Comparison of ENCODE assay signal across 8 mouse cellular contexts in the genomic region with DNA sequence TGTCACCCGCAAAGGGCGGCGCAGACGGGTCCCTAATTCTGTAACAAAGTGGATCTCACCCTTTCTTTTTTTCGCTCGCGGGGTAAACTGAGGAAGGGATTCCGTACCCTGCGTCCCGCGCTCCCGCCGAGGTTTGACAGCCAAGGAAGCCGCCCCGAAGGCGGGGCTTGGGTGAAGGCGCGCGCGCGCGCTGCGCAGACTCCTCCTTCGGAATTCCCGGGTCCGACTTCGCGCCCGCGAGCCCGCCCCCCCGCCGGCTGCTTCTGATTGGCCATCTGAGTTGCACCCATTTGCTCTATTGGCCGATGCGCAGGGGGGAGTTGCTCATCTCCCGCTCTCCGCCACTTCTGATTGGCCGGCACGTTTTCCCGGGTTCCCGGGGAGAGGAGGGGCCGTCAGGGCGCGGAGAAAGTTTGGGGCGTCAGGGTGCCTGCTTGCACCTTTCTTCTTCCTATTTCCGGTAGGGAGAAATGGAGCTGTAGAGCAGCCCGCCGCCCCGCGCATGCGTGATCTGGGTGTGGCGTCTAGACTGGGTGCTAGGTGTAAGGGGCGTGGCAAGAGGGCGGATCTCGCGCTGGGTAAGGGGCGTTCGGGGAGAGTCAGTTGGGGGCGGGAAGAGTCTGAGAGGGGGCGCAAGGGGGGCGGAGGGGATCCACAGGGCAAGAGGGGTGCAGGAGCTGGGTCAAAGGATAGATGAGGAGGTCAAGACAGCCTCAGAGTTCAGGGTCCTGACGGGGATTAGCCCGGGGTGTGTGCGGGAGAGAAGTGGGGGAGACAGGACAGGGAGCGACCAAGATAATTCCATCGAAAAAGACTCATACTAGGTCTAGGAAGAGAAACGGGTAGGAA. TPM values are rescaled to one million over a fixed set of nuclear protein-coding genes. Genes with fewer than 3 reads are reported as not detected.
DNase-seq lines count a peak whose midpoint lies in the region; ATAC-seq and TF ChIP-seq lines count a peak whose summit lies in the region.

TSS of gene Tcf19 (minus strand) at position 173 of the 849 bp plus-strand sequence.
TSS of gene Cchcr1 (plus strand) at position 449 of the 849 bp plus-strand sequence.

- peak within 1 kb of the TSS; percentile 63 for H3K9ac ChIP-seq in forebrain, embryonic 12.5 days
- peak within 1 kb of the TSS; percentile 64 for H3K9ac ChIP-seq in heart, postnatal 0 days (replicated peaks; ENCODE audit: low read depth, low read length)
- peak within 1 kb of the TSS; percentile 74 for H3K9ac ChIP-seq in liver, embryonic 16.5 days (ENCODE audit: low read depth, low read length)
- H3K9ac ChIP-seq in neural tube, embryonic 13.5 days, result peak within 1 kb of the TSS; percentile 67

- no peaks in the 10 kb centered on the region for H3K9me3 ChIP-seq in E14TG2a.4 (ENCODE audit: low read length)
- no peaks in the 10 kb centered on the region for H3K9me3 ChIP-seq in forebrain, embryonic 12.5 days
- no peaks in the 10 kb centered on the region for H3K9me3 ChIP-seq in heart, postnatal 0 days (replicated peaks; ENCODE audit: control insufficient read depth, low read length)
- no peaks in the 10 kb centered on the region for H3K9me3 ChIP-seq in liver, embryonic 16.5 days (replicated peaks; ENCODE audit: control insufficient read depth, low read length)
- no peaks in the 10 kb centered on the region for H3K9me3 ChIP-seq in neural tube, embryonic 13.5 days

- 0 out of 2 replicates have a peak, but pooled peaks cover 3% of the 10 kb centered on the region for H3K27me3 ChIP-seq in E14TG2a.4 (ENCODE audit: insufficient read depth, low read length)
- H3K27me3 ChIP-seq in forebrain, embryonic 12.5 days, result no peaks in the 10 kb centered on the region
- no peaks in the 10 kb centered on the region for H3K27me3 ChIP-seq in heart, postnatal 0 days (ENCODE audit: control insufficient read depth, insufficient read depth, low read length)
- H3K27me3 ChIP-seq in liver, embryonic 16.5 days (ENCODE audit: control insufficient read depth, insufficient read depth, low read depth, low read length), result no peaks in the 10 kb centered on the region
- H3K27me3 ChIP-seq in neural tube, embryonic 13.5 days, result peaks cover 8% of the 10 kb centered on the region; the same call in 1 of the 2 replicates
- no peaks in the 10 kb centered on the region for H3K27me3 ChIP-seq in testis, adult 2 months (ENCODE audit: control insufficient read depth, insufficient read depth, low read length)

- peak; percentile 49 for TF ChIP-seq POLR2A in testis, adult 2 months (IDR thresholded peaks at IDR 0.05; ENCODE audit: control insufficient read depth, low read depth, low read length)

- H3K4me3 ChIP-seq in E14TG2a.4 (replicated peaks; ENCODE audit: low read length), result peak within 1 kb of the TSS; percentile 82
- H3K4me3 ChIP-seq in forebrain, embryonic 12.5 days (replicated peaks), result peak within 1 kb of the TSS; percentile 56
- H3K4me3 ChIP-seq in heart, postnatal 0 days (ENCODE audit: low read depth, low read length), result peak within 1 kb of the TSS; percentile 64
- H3K4me3 ChIP-seq in liver, embryonic 16.5 days (ENCODE audit: low read depth, low read length), result peak within 1 kb of the TSS; percentile 81
- peak within 1 kb of the TSS; percentile 48 for H3K4me3 ChIP-seq in neural tube, embryonic 13.5 days
- H3K4me3 ChIP-seq in testis, adult 2 months (ENCODE audit: control insufficient read depth, low read depth, low read length), result peak within 1 kb of the TSS; percentile 90

- peaks cover 82% of the 10 kb centered on the region for H3K4me1 ChIP-seq in E14TG2a.4 (replicated peaks; ENCODE audit: low read depth, low read length)
- peaks cover 35% of the 10 kb centered on the region for H3K4me1 ChIP-seq in forebrain, embryonic 12.5 days
- peaks cover 21% of the 10 kb centered on the region for H3K4me1 ChIP-seq in heart, postnatal 0 days (ENCODE audit: control insufficient read depth, insufficient read depth)
- peaks cover 31% of the 10 kb centered on the region for H3K4me1 ChIP-seq in liver, embryonic 16.5 days (ENCODE audit: control insufficient read depth, low read depth, low read length)
- H3K4me1 ChIP-seq in neural tube, embryonic 13.5 days (replicated peaks), result peaks cover 31% of the 10 kb centered on the region
- peaks cover 8% of the 10 kb centered on the region for H3K4me1 ChIP-seq in testis, adult 2 months (ENCODE audit: control insufficient read depth, insufficient read depth, low read length)

- ATAC-seq in forebrain, embryonic 12.5 days (ENCODE audit: low FRiP score), result peak; percentile 94
- peak; percentile 94 for ATAC-seq in heart, postnatal 0 days (ENCODE audit: insufficient read depth, low read depth)
- peak; percentile 96 for ATAC-seq in liver, embryonic 16.5 days (ENCODE audit: low read depth)
- ATAC-seq in neural tube, embryonic 13.5 days (ENCODE audit: low read depth), result peak; percentile 95

- peaks cover 53% of the 10 kb centered on the region for H3K36me3 ChIP-seq in E14TG2a.4 (ENCODE audit: insufficient read depth, low read length)
- H3K36me3 ChIP-seq in forebrain, embryonic 12.5 days (replicated peaks), result peaks cover 19% of the 10 kb centered on the region
- peaks cover 12% of the 10 kb centered on the region; the same call in 1 of the 2 replicates for H3K36me3 ChIP-seq in heart, postnatal 0 days (replicated peaks; ENCODE audit: control insufficient read depth, insufficient read depth, low read length)
- peaks cover 17% of the 10 kb centered on the region for H3K36me3 ChIP-seq in liver, embryonic 16.5 days (ENCODE audit: control insufficient read depth, insufficient read depth)
- no peaks in the 10 kb centered on the region for H3K36me3 ChIP-seq in neural tube, embryonic 13.5 days
- no peaks in the 10 kb centered on the region for H3K36me3 ChIP-seq in testis, adult 2 months (ENCODE audit: control insufficient read depth, insufficient read depth, low read length)

- no peak for TF ChIP-seq CTCF in E14TG2a.4 (conservative IDR thresholded peaks at IDR 0.05; ENCODE audit: low read length)
- TF ChIP-seq CTCF in heart, postnatal 0 days (IDR thresholded peaks at IDR 0.05; ENCODE audit: low read depth), result no peak
- 0 out of 2 replicates have a peak, but pooled peaks have one; percentile 8 for TF ChIP-seq CTCF in testis, adult 2 months (IDR thresholded peaks at IDR 0.05; ENCODE audit: control insufficient read depth, insufficient read depth, insufficient replicate concordance, low read depth, low read length)

- peak; percentile 98 for DNase-seq in c-Kit-positive CD71-positive TER-119-positive erythroid progenitor cells, embryonic 14.5 days (ENCODE audit: low spot score)
- peak; percentile 98 for DNase-seq in heart, postnatal 0 days (ENCODE audit: low spot score)
- DNase-seq in kidney, postnatal 4 days, result peak; percentile 98 to 99

- H3K27ac ChIP-seq in forebrain, embryonic 12.5 days, result 0 out of 2 replicates have a peak within 1 kb of the TSS, but pooled peaks have one; percentile 46
- H3K27ac ChIP-seq in heart, postnatal 0 days (ENCODE audit: low read depth), result peak within 1 kb of the TSS; percentile 52
- H3K27ac ChIP-seq in liver, embryonic 16.5 days (ENCODE audit: low read length), result peak within 1 kb of the TSS; percentile 82
- no peak within 1 kb of the TSS for H3K27ac ChIP-seq in neural tube, embryonic 13.5 days (replicated peaks)
- H3K27ac ChIP-seq in testis, adult 2 months (ENCODE audit: control insufficient read depth, insufficient read depth, low read depth, low read length), result peak within 1 kb of the TSS; percentile 73

- peak; percentile 95 for TF ChIP-seq EP300 in heart, postnatal 0 days (IDR thresholded peaks at IDR 0.05; ENCODE audit: low read depth)

- H3K4me2 ChIP-seq in forebrain, embryonic 12.5 days, result peak within 1 kb of the TSS; percentile 77
- H3K4me2 ChIP-seq in heart, postnatal 0 days (ENCODE audit: low read depth, low read length), result peak within 1 kb of the TSS; percentile 84
- H3K4me2 ChIP-seq in liver, embryonic 16.5 days (ENCODE audit: low read depth, low read length), result peak within 1 kb of the TSS; percentile 80
- peak within 1 kb of the TSS; percentile 71 for H3K4me2 ChIP-seq in neural tube, embryonic 13.5 days

- under 1% methylated on average over 67 of the region's 67 CpGs for WGBS in forebrain, embryonic 12.5 days
- whole genome bisulfite sequencing in heart, postnatal 0 days, result under 1% methylated on average over 66 of the region's 67 CpGs
- under 1% methylated on average over 67 of the region's 67 CpGs for WGBS in liver, embryonic 16.5 days (ENCODE audit: insufficient replicate concordance)
- WGBS in neural tube, embryonic 13.5 days, result under 1% methylated on average over 67 of the region's 67 CpGs

RNA-seq across cellular contexts. Expression of gene Tcf19, which starts in this region (rescaled TPM):
- 53.4 and 59.0 TPM in 2 replicates for polyA plus RNA-seq in forebrain, embryonic 12.5 days (2016; fragmentation: Nextera tagmentation; extraction: Ambion mirVana)
- 58.8 and 68.0 TPM in 2 replicates for total RNA-seq in heart, postnatal 0 days (2014; rRNA removed; ENCODE audit: low replicate concordance)
- polyA plus RNA-seq in heart, postnatal 0 days (2015; fragmentation: Nextera tagmentation; extraction: Ambion mirVana), result 21.3 and 23.3 TPM in 2 replicates
- polyA plus RNA-seq in liver, embryonic 16.5 days (2015; fragmentation: Nextera tagmentation; extraction: Ambion mirVana), result 39.5 and 40.2 TPM in 2 replicates
- polyA plus RNA-seq in neural tube, embryonic 13.5 days (2015; fragmentation: Nextera tagmentation; extraction: Ambion mirVana), result 14.4 and 15.6 TPM in 2 replicates
- 2.5 and 2.6 TPM in 2 replicates for polyA plus RNA-seq in testis, adult 2 months (2012; rRNA removed)

RNA-seq across cellular contexts. Expression of gene Cchcr1, which starts in this region (rescaled TPM):
- polyA plus RNA-seq in forebrain, embryonic 12.5 days (2016; fragmentation: Nextera tagmentation; extraction: Ambion mirVana), result 19.0 and 19.1 TPM in 2 replicates
- 4.8 and 30.8 TPM in 2 replicates for total RNA-seq in heart, postnatal 0 days (2014; rRNA removed; ENCODE audit: low replicate concordance)
- polyA plus RNA-seq in heart, postnatal 0 days (2015; fragmentation: Nextera tagmentation; extraction: Ambion mirVana), result 4.5 and 4.8 TPM in 2 replicates
- polyA plus RNA-seq in liver, embryonic 16.5 days (2015; fragmentation: Nextera tagmentation; extraction: Ambion mirVana), result 7.5 and 8.2 TPM in 2 replicates
- 6.4 and 7.4 TPM in 2 replicates for polyA plus RNA-seq in neural tube, embryonic 13.5 days (2015; fragmentation: Nextera tagmentation; extraction: Ambion mirVana)
- polyA plus RNA-seq in testis, adult 2 months (2012; rRNA removed), result 294 and 295 TPM in 2 replicates

Comparison
In these comparisons a context has a peak if more than half of its experiments do, and no peak if none do; other contexts are left out.
1. RNA of gene Cchcr1 (polyA plus RNA-seq): 294 to 295 TPM in testis, adult 2 months; 19.0 to 19.1 TPM in forebrain, embryonic 12.5 days, 7.5 to 8.2 TPM in liver, embryonic 16.5 days, 6.4 to 7.4 TPM in neural tube, embryonic 13.5 days and 4.5 to 4.8 TPM in heart, postnatal 0 days; every median in the first group is over 10 times any median in the second.
2. Peak in every context shown above with its lines, with median percentiles within 50 percentile points of each other: H3K4me3 ChIP-seq, DNase-seq, ATAC-seq, H3K4me2 ChIP-seq and H3K9ac ChIP-seq.